Mouse (Mus musculus): ENCODE data around the gene Ggct.
"Not testable (repeated sequence)": the region's sequence is repeated elsewhere in the genome, so short reads cannot be mapped to it uniquely, and the experiment has no call there.

The Ggct gene

GRCm38 (mm10) chr6:54953399-54953798 is 39.4 kb downstream of the Ggct start:
- CTCF ChIA-PET, result not testable (repeated sequence)

- CTCF ChIA-PET, result no interaction called here
Observed at GRCm38 (mm10) chr6:54952542-54952941, 40.2 kb downstream of the Ggct start.

DNA sequence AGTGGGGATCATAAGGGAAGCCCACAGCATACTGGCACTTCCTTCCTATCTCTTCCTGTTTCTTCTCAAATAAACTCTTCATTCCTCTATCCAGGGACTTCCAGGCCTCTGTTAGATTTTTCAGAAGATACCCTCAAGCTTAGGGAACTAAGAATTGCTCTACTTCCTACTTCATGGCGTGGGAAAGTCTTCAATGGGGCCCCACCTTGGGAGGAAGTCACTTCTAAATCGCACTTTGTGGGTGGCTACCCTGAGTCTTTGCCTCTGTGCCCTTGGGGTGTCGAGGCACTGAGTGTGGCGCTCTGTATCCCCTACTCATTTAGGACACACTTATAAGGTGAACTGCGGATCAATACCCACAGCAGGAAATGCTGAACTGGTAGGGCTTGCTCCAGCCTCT is 44.1 kb downstream of the Ggct start:
- CTCF ChIA-PET, result no interaction called here

DNA sequence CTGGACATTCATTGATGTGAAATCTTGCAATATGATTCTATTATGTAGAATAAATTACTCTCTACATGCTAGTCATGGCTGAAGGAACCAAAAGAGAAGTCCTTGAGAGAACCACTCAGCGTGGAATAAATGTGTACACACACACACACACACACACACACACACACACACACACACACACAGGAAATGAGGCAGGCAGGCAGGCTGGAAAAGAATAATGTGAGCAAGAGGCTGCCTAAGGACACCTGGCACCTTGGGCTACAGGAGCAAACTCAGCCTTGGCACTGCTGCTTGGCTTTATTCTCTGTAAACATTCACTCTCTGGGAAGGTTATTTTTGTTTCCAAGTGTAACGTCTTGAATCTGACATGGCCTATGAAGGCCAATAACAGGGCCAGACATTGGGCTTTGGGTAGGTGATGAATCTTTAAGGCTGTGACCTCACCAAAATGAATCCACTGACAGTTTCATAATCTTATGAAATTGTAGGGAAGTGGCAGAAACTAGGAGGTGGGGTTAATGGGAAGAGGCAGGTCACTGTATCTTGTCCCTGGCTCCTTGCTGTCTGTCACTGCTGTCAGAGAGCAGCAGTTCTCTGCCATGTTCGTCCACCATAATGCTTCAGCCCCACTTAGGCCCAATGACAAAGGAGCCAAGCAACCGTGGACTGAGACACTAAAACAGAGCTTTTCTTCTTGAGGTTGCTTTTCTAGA is 46.4 kb downstream of the Ggct start:
- CTCF ChIA-PET, result interaction anchor here (0.7 kb wide), 1 partner anchor 21 kb away, joined by 12 read pairs; no protein-coding TSS in a partner anchor

DNA sequence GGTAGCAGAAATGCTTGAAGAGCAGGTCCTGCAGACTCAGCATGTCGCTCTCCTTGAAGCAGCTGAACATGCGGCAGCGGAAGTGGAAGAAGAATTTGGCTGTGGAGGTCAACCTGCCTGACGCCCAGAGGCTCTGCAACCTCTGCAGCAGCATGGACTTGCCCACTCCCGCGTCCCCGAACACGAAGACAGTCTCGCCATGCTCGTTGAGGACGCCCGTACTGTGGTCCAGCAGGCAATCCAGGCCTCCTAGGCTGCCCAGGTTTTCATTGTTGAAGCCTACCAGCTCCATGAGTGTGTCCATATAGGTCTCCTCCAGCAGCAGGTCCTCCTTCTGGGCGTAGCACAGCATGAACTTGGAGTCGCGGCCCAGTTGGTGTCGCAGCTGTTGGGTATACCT is 48.2 kb downstream of the Ggct start:
- CTCF ChIA-PET, result no interaction called here

- CTCF ChIA-PET, result no interaction called here
Observed at GRCm38 (mm10) chr6:54943753-54944152, 49.0 kb downstream of the Ggct start.

- CTCF ChIA-PET, result no interaction called here
Observed at GRCm38 (mm10) chr6:54943292-54943691, 49.5 kb downstream of the Ggct start.

- CTCF ChIA-PET, result no interaction called here
Observed at GRCm38 (mm10) chr6:54941149-54941548, 51.6 kb downstream of the Ggct start.

DNA sequence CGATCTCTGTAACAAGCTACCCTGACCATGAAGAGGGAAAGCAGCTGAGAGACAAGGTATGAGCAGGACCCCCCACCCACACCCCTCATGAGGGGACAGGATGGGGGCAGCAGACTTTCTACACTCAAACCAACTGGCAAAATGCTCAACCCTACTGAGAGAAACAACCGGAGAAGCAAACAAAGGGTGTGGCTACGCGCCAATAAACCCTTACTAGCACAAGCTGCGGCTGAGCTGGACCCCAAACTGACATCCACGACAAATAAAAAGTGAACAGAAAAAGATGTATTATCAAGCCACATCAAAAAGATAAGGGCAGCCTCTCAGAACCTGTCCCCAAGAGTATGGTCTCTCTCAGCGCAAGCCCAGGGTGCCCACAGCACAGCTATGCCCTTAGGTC is 52.6 kb downstream of the Ggct start:
- CTCF ChIA-PET, result interaction anchor here (0.6 kb wide), 1 partner anchor 20 kb away, joined by 4 read pairs; no protein-coding TSS in a partner anchor

GRCm38 (mm10) chr6:54939631-54940030 is 53.1 kb downstream of the Ggct start:
- CTCF ChIA-PET, result interaction anchor here (0.6 kb wide), 1 partner anchor 20 kb away, joined by 4 read pairs; no protein-coding TSS in a partner anchor

DNA sequence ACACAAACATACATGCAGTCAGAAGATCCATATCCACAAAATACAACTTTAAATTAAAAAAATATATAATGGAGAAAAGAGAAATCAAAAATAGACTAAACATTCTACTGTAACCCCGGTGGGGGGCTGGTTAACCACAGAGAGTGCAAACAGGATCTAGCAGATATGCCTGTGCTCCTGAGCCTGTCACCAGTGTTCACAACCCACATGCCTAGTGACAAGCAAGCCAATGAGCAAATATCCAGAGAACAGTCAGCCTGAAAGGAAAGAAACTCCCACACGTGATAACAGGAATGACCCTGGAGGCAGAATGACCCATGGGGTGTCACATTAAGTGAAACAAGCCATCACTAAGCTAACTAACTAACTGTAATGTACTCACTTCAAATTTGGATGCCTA is 56.3 kb downstream of the Ggct start:
- CTCF ChIA-PET, result no interaction called here

- CTCF ChIA-PET, result no interaction called here
Observed at GRCm38 (mm10) chr6:54934930-54935329, 57.8 kb downstream of the Ggct start.

DNA sequence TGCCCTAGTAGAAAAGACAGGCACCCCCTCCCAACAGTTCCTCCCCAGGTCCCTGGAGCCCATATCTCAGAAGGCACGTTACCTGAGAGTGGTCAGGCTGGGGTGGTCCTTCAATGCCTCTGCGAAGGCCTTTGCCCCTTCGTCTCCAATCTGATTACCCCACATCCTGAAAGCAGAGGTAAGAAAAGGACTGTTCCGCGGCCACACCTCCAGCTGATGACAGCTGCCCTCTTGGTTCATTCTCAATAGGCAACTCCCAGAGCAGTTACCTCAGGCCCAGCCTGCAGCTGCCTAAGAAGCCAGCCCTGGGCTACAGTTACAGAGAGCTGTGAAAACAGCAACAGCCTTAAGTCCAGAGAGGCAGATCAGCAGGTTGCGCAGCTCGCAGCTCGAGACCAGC is 58.4 kb downstream of the Ggct start:
- CTCF ChIA-PET, result no interaction called here

- CTCF ChIA-PET, result no interaction called here
Observed at GRCm38 (mm10) chr6:54933866-54934265, 58.9 kb downstream of the Ggct start.

GRCm38 (mm10) chr6:54933216-54933615 is 59.5 kb downstream of the Ggct start:
- CTCF ChIA-PET, result interaction anchor here (0.6 to 0.7 kb wide), 2 partner anchors 113 to 667 kb away, joined by 3 to 4 read pairs; no protein-coding TSS in a partner anchor

Measured in spleen, embryonic (tissue).